Mouse (Mus musculus): ENCODE measurements around the gene Gm10912. TPM values are rescaled to one million over a fixed set of nuclear protein-coding genes. Genes with fewer than 3 reads are reported as not detected.

Gm10912 gene
- total RNA-seq, 4 experiments from 2014 or later: 0.28 to 0.81 (median 0.60) TPM

- DNase-seq (ENCODE audit: low spot score in 2 of 2): no peak
These were observed 49.3 kb downstream of the Gm10912 start for GRCm38 (mm10) chr2:104114898-104115297.

Other genes starting within 250 kb of the Gm10912 start
- gene Lmo2, start 107.8 kb upstream of the Gm10912 start, total RNA-seq (2022): 10 to 100 TPM; 16.1 to 29.7 (median 21.3) TPM
- 10 to 100 TPM; 42.1 to 51.9 (median 47.6) TPM for gene Fbxo3, start 38.1 kb upstream of the Gm10912 start, total RNA-seq (2022)
- under 1 TPM in 1 of 4 experiments, not detected in 3; 0.53 TPM for gene 4931422A03Rik, start 37.5 kb upstream of the Gm10912 start, total RNA-seq (2022)
- gene Gm10799, start 2.7 kb downstream of the Gm10912 start, total RNA-seq (2022): not detected
- 1 to 10 TPM in 2 of 4 experiments, under 1 TPM in 1, not detected in 1; 0.85 to 2.1 (median 1.6) TPM for gene Cd59b, start 4.0 kb downstream of the Gm10912 start, total RNA-seq (2022)
- 1 to 10 TPM; 3.9 to 7.6 (median 5.0) TPM for gene Cd59a, start 30.0 kb downstream of the Gm10912 start, total RNA-seq (2022)
- under 1 TPM in 1 of 4 experiments, not detected in 3; 0.54 TPM for gene A930018P22Rik, start 56.9 kb downstream of the Gm10912 start, total RNA-seq (2022)